Mouse (Mus musculus) stomach, postnatal 0 days (tissue): ENCODE measurements around the gene Eml1. TPM values are rescaled to one million over a fixed set of nuclear protein-coding genes. Genes with fewer than 3 reads are reported as not detected.

Experiments
- ATAC-seq: fragments of 200-750 bp; cut with Nextera tagmentation; 2 replicates; pipeline ENCODE4 v1.8.0; 2017; ENCODE audit not compliant: low FRiP score, low TSS enrichment
- DNase-seq: peaks from one replicate; pipeline ENCODE4 v3.0.0-alpha.2; 2016; ENCODE audit warnings: low spot score
- H3K27ac ChIP-seq: fragments of 300-500 bp; sonication (generic); replicated peaks from 2 replicates; pipeline ENCODE4 v1.5.1; 2014; ENCODE audit warnings: mild to moderate bottlenecking, control low read depth
- H3K27me3 ChIP-seq: fragments of 300-500 bp; sonication (generic); 2 replicates; pipeline ENCODE4 v1.6.1; 2014; ENCODE audit warnings: low read length; ENCODE audit not compliant: control insufficient read depth, insufficient read depth
- H3K36me3 ChIP-seq: fragments of 300-500 bp; sonication (generic); 2 replicates; pipeline ENCODE4 v1.6.1; 2014; ENCODE audit warnings: low read length, mixed read lengths; ENCODE audit not compliant: control insufficient read depth, insufficient read depth
- H3K4me1 ChIP-seq: fragments of 300-500 bp; sonication (generic); replicated peaks from 2 replicates; pipeline ENCODE4 v1.6.1; 2014; ENCODE audit warnings: antibody characterized with exemption; ENCODE audit not compliant: control insufficient read depth, insufficient read depth
- H3K4me2 ChIP-seq: fragments of 300-500 bp; sonication (generic); replicated peaks from 2 replicates; pipeline ENCODE4 v1.6.1; 2014; ENCODE audit warnings: low read depth, mild to moderate bottlenecking, control low read depth, moderate library complexity
- H3K4me3 ChIP-seq: fragments of 300-500 bp; sonication (generic); 2 replicates; pipeline ENCODE4 v1.5.1; 2014; ENCODE audit warnings: low read depth, low read length, control low read depth
- H3K9ac ChIP-seq: fragments of 300-500 bp; sonication (generic); 2 replicates; pipeline ENCODE4 v1.6.1; 2014; ENCODE audit warnings: mild to moderate bottlenecking, low read length, control low read depth, mixed read lengths
- H3K9me3 ChIP-seq: fragments of 300-500 bp; sonication (generic); 2 replicates; pipeline ENCODE4 v1.6.1; 2016; ENCODE audit warnings: low read length; ENCODE audit not compliant: control insufficient read depth
- CTCF ChIP-seq: IDR thresholded peaks from 2 replicates; pipeline ENCODE4 v1.5.1; 2016; ENCODE audit warnings: antibody characterized with exemption, low read depth, mild to moderate bottlenecking, moderate library complexity
- EP300 ChIP-seq: optimal IDR thresholded peaks from 2 replicates; pipeline ENCODE3; 2016; ENCODE audit warnings: antibody characterized with exemption
- WGBS: fragments of 180-500 bp; shearing (Covaris S2); extraction: QIAGEN DNeasy Blood & Tissue Kit; methylation state at CpG from one replicate; pipeline ENCODE4 v1.1.7; 2014; 5-methylcytosine and 5-hydroxymethylcytosine counted together
- polyA plus RNA-seq: library from polyadenylated mRNA; unstranded; fragments of >200 nt; fragmentation: Nextera tagmentation; extraction: Ambion mirVana; gene quantifications from 2 replicates; pipeline ENCODE4 v1.2.1, GENCODE M21; 2015

The Eml1 gene
- polyA plus RNA-seq, 1 experiment from 2014 or later = 53.8 TPM

GRCm38 (mm10) chr12:108432578-108432977, 61.8 kb downstream of the Eml1 start:
- H3K27ac ChIP-seq = 0 out of 2 replicates have a peak overlapping the region, but pooled peaks have one; percentile 20
- peak overlapping the region; percentile 2; the same call in 1 of the 2 replicates for H3K4me2 ChIP-seq
- WGBS = 69% methylated on average over 5 of the region's 5 CpGs

GRCm38 (mm10) chr12:108433030-108433429, 62.3 kb downstream of the Eml1 start:
- 52% methylated on average over 16 of the region's 16 CpGs for WGBS
- 0 out of 2 replicates have a peak overlapping the region, but pooled peaks have one; percentile 38 for H3K9ac ChIP-seq
- peak overlapping the region; percentile 2; the same call in 1 of the 2 replicates for H3K4me2 ChIP-seq
- H3K9me3 ChIP-seq = no peaks in the 10 kb centered on the region
- TF ChIP-seq EP300 (no peak), CTCF (no peak)
- DNase-seq (no peak), ATAC-seq (peak; percentile 31; the same call in 1 of the 2 replicates)
- H3K4me3 ChIP-seq = no peak overlapping the region
- H3K27ac ChIP-seq = 0 out of 2 replicates have a peak overlapping the region, but pooled peaks have one; percentile 20
- H3K27me3 ChIP-seq = no peaks in the 10 kb centered on the region
- H3K36me3 ChIP-seq = no peaks in the 10 kb centered on the region
- peaks cover 5% of the 10 kb centered on the region; the same call in 1 of the 2 replicates for H3K4me1 ChIP-seq

More at GRCm38 (mm10) chr12:108432578-108432977, 61.8 kb downstream of the Eml1 start:
- Histone ChIP-seq H3K36me3 (no peaks in the 10 kb centered on the region), H3K9me3 (no peaks in the 10 kb centered on the region), H3K27me3 (no peaks in the 10 kb centered on the region), H3K4me1 (peaks cover 5% of the 10 kb centered on the region; the same call in 1 of the 2 replicates), H3K4me3 (no peak overlapping the region), H3K9ac (0 out of 2 replicates have a peak overlapping the region, but pooled peaks have one; percentile 38)
- no peak for TF ChIP-seq CTCF
- no peak for TF ChIP-seq EP300
- ATAC-seq (0 out of 2 replicates have a peak, but pooled peaks have one; percentile 9), DNase-seq (no peak)

GRCm38 (mm10) chr12:108433498-108433897, 62.7 kb downstream of the Eml1 start:
- Histone ChIP-seq H3K27me3 (no peaks in the 10 kb centered on the region), H3K9me3 (no peaks in the 10 kb centered on the region), H3K4me3 (no peak overlapping the region), H3K9ac (no peak overlapping the region), H3K4me1 (peaks cover 5% of the 10 kb centered on the region; the same call in 1 of the 2 replicates), H3K4me2 (0 out of 2 replicates have a peak overlapping the region, but pooled peaks have one; percentile 2), H3K36me3 (no peaks in the 10 kb centered on the region), H3K27ac (peak overlapping the region; percentile 49; the same call in 1 of the 2 replicates)
- ATAC-seq = no peak
- TF ChIP-seq CTCF = no peak
- no peak for TF ChIP-seq EP300
- 41% methylated on average over 10 of the region's 10 CpGs for WGBS
- no peak for DNase-seq

GRCm38 (mm10) chr12:108435444-108436015, 64.8 kb downstream of the Eml1 start:
- no peak for ATAC-seq
- 50% methylated on average over 12 of the region's 12 CpGs for WGBS

GRCm38 (mm10) chr12:108436029-108436923, 65.5 kb downstream of the Eml1 start:
- ATAC-seq (peak; percentile 52; the same call in 1 of the 2 replicates), DNase-seq (no peak)
- peak overlapping the region; percentile 21 for H3K4me2 ChIP-seq
- WGBS = 41% methylated on average over 24 of the region's 24 CpGs
- peaks cover 5% of the 10 kb centered on the region; the same call in 1 of the 2 replicates for H3K4me1 ChIP-seq
- H3K4me3 ChIP-seq = no peak overlapping the region
- H3K36me3 ChIP-seq = no peaks in the 10 kb centered on the region
- peak overlapping the region; percentile 83 for H3K27ac ChIP-seq
- no peaks in the 10 kb centered on the region for H3K27me3 ChIP-seq
- TF ChIP-seq EP300 (no peak), CTCF (no peak)
- peak overlapping the region; percentile 8; the same call in 1 of the 2 replicates for H3K9ac ChIP-seq
- H3K9me3 ChIP-seq = no peaks in the 10 kb centered on the region

More at GRCm38 (mm10) chr12:108435444-108436015, 64.8 kb downstream of the Eml1 start:
- TF ChIP-seq EP300 (no peak), CTCF (no peak)
- H3K4me2 ChIP-seq = peak overlapping the region; percentile 21; the same call in 1 of the 2 replicates
- no peak overlapping the region for H3K4me3 ChIP-seq
- H3K27ac ChIP-seq = peak overlapping the region; percentile 83
- no peak for DNase-seq
- H3K9me3 ChIP-seq = no peaks in the 10 kb centered on the region
- H3K36me3 ChIP-seq = no peaks in the 10 kb centered on the region
- peaks cover 5% of the 10 kb centered on the region; the same call in 1 of the 2 replicates for H3K4me1 ChIP-seq
- H3K9ac ChIP-seq = peak overlapping the region; percentile 13; the same call in 1 of the 2 replicates
- no peaks in the 10 kb centered on the region for H3K27me3 ChIP-seq
